In genomic region chr9:79795076-79795475, GRCm38 (mm10) we compare ENCODE assay signal across 20 mouse cellular contexts. TPM values are rescaled to one million over a fixed set of nuclear protein-coding genes. Genes with fewer than 3 reads are reported as not detected.
DNase-seq lines count a peak whose midpoint lies in the region; ATAC-seq and TF ChIP-seq lines count a peak whose summit lies in the region.
"Had no signal": no experiment of that assay in that cellular context is flagged by ENCODE, and none has a peak within 500 bp of the region (broad histone marks: within the 10 kb centered on the region; RNA-seq: fewer than 3 reads in every experiment).

No protein-coding gene starts in this region.

- 38% methylated on average over 1 of the region's 1 CpGs for WGBS in liver, postnatal 0 days (ENCODE audit: insufficient replicate concordance)
- WGBS in liver, embryonic 11.5 days = 58% methylated on average over 1 of the region's 1 CpGs

- TF ChIP-seq EP300 in liver, postnatal 0 days (IDR thresholded peaks at IDR 0.05; ENCODE audit: low read depth) = no peak

- H3K9ac ChIP-seq in liver, postnatal 0 days (replicated peaks) = no peak overlapping the region
- H3K9ac ChIP-seq in liver, embryonic 11.5 days (ENCODE audit: low read depth, low read length) = no peak overlapping the region
- H3K9ac ChIP-seq: forebrain, embryonic 15.5 days; hindbrain, embryonic 15.5 days; lung, embryonic 15.5 days; neural tube, embryonic 15.5 days; stomach, embryonic 15.5 days had no signal

- no peak for ATAC-seq in liver, postnatal 0 days
- ATAC-seq in liver, embryonic 11.5 days (replicated peaks; ENCODE audit: low FRiP score) = no peak
- ATAC-seq in granulocyte monocyte progenitor cell, adult 5-6 weeks (replicated peaks; ENCODE audit: poor library complexity, severe bottlenecking) = peak; percentile 40
- ATAC-seq: forebrain, embryonic 15.5 days had no signal

- TF ChIP-seq CTCF in liver, postnatal 0 days (IDR thresholded peaks at IDR 0.05; ENCODE audit: low read depth) = no peak

- no peaks in the 10 kb centered on the region for H3K27me3 ChIP-seq in liver, postnatal 0 days (ENCODE audit: insufficient read depth, low read length)
- H3K27me3 ChIP-seq in liver, embryonic 11.5 days (replicated peaks; ENCODE audit: control insufficient read depth, insufficient read depth, low read length) = no peaks in the 10 kb centered on the region
- H3K27me3 ChIP-seq: forebrain, embryonic 15.5 days; hindbrain, embryonic 15.5 days; lung, embryonic 15.5 days; neural tube, embryonic 15.5 days; stomach, embryonic 15.5 days had no signal

- intact Hi-C loops in left cerebral cortex, postnatal 36 days (cut with DNase I) = no loop called here

- no peaks in the 10 kb centered on the region for H3K36me3 ChIP-seq in liver, postnatal 0 days (replicated peaks; ENCODE audit: insufficient read depth, low read length)
- H3K36me3 ChIP-seq in liver, embryonic 11.5 days (ENCODE audit: control insufficient read depth, insufficient read depth, low read length) = no peaks in the 10 kb centered on the region
- H3K36me3 ChIP-seq: forebrain, embryonic 15.5 days; hindbrain, embryonic 15.5 days; lung, embryonic 15.5 days; neural tube, embryonic 15.5 days; stomach, embryonic 15.5 days had no signal

- no peaks in the 10 kb centered on the region for H3K9me3 ChIP-seq in liver, postnatal 0 days (ENCODE audit: low read length)
- no peaks in the 10 kb centered on the region for H3K9me3 ChIP-seq in liver, embryonic 11.5 days (ENCODE audit: control insufficient read depth, low read length)
- H3K9me3 ChIP-seq: forebrain, embryonic 15.5 days; hindbrain, embryonic 15.5 days; lung, embryonic 15.5 days; neural tube, embryonic 15.5 days; stomach, embryonic 15.5 days had no signal

- H3K4me2 ChIP-seq in liver, postnatal 0 days (ENCODE audit: low read depth, low read length) = no peak overlapping the region
- H3K4me2 ChIP-seq in liver, embryonic 11.5 days = no peak overlapping the region
- H3K4me2 ChIP-seq: forebrain, embryonic 15.5 days; hindbrain, embryonic 15.5 days; lung, embryonic 15.5 days; neural tube, embryonic 15.5 days; stomach, embryonic 15.5 days had no signal

- no peak overlapping the region for H3K4me3 ChIP-seq in liver, postnatal 0 days (ENCODE audit: low read depth, low read length)
- no peak overlapping the region for H3K4me3 ChIP-seq in liver, embryonic 11.5 days (ENCODE audit: low read depth, low read length)
- H3K4me3 ChIP-seq: forebrain, embryonic 15.5 days; heart, adult 2 months; hindbrain, embryonic 15.5 days; lung, embryonic 15.5 days; neural tube, embryonic 15.5 days; stomach, embryonic 15.5 days had no signal

- H3K27ac ChIP-seq in liver, postnatal 0 days (ENCODE audit: low read depth) = peak overlapping the region; percentile 44; the same call in 1 of the 2 replicates
- H3K27ac ChIP-seq in liver, embryonic 11.5 days (ENCODE audit: low read depth, low read length) = no peak overlapping the region
- H3K27ac ChIP-seq: forebrain, embryonic 15.5 days; heart, adult 2 months; hindbrain, embryonic 15.5 days; kidney, postnatal 0 days; lung, embryonic 15.5 days; neural tube, embryonic 15.5 days; stomach, embryonic 15.5 days had no signal

- peaks cover 26% of the 10 kb centered on the region for H3K4me1 ChIP-seq in liver, postnatal 0 days (ENCODE audit: insufficient read depth)
- peaks cover 5% of the 10 kb centered on the region for H3K4me1 ChIP-seq in liver, embryonic 11.5 days (replicated peaks; ENCODE audit: control insufficient read depth, insufficient read depth, low read length)
- H3K4me1 ChIP-seq: stomach, embryonic 15.5 days had no signal

- DNase-seq in liver, postnatal 0 days = no peak
- DNase-seq in liver, embryonic 11.5 days (ENCODE audit: low spot score) = no peak
- peak; percentile 21 to 35 for DNase-seq in CD8-positive naive resting alpha-beta T cell, adult 2 months (ENCODE audit: low read depth in 2 of 2, low spot score in 2 of 2)
- DNase-seq in thymus, postnatal 14 days = peak; percentile 23
- no peak for DNase-seq in left cerebral cortex, postnatal 36 days (ENCODE audit: low spot score in 2 of 2)
- DNase-seq in urinary bladder, postnatal 14 days (ENCODE audit: low spot score) = no peak
- no peak for DNase-seq in gastrocnemius, postnatal 4 days (ENCODE audit: low spot score in 2 of 2)
- DNase-seq: adrenal gland, adult 8-10 months; cerebellum, adult 9-10 months; embryo, embryonic 11 days; heart, adult 2 months; layer of hippocampus, adult 9-11 months; retina, postnatal 1 day had no signal

RNA-seq across cellular contexts. Expression of gene Tmem30a, which starts 1.8 kb away (rescaled TPM):
- 59.7 and 67.5 TPM in 2 replicates for polyA plus RNA-seq in liver, postnatal 0 days (2015; fragmentation: Nextera tagmentation; extraction: Ambion mirVana)
- polyA plus RNA-seq in liver, embryonic 11.5 days (2014; fragmentation: Nextera tagmentation; extraction: Ambion mirVana) = 46.9 and 51.5 TPM in 2 replicates
- 68.6 and 72.5 TPM in 2 replicates for total RNA-seq in granulocyte monocyte progenitor cell, adult 5-6 weeks (2014; fragmentation: Nextera tagmentation)
- total RNA-seq in granulocyte monocyte progenitor cell, adult 5-6 weeks (2017) = 91.9 and 115 TPM in 2 replicates
- total RNA-seq in left cerebral cortex, postnatal 36 days (2021) = 100 to 1,000 TPM; 253 to 258 TPM
- total RNA-seq in gastrocnemius, postnatal 4 days (2021) = 10 to 100 TPM; 44.8 to 47.5 TPM

RNA-seq across cellular contexts. Expression of gene Cox7a2, which starts 35.4 kb away (rescaled TPM):
- 756 and 780 TPM in 2 replicates for polyA plus RNA-seq in liver, postnatal 0 days (2015; fragmentation: Nextera tagmentation; extraction: Ambion mirVana)
- 708 and 720 TPM in 2 replicates for polyA plus RNA-seq in liver, embryonic 11.5 days (2014; fragmentation: Nextera tagmentation; extraction: Ambion mirVana)
- 515 and 743 TPM in 2 replicates for total RNA-seq in granulocyte monocyte progenitor cell, adult 5-6 weeks (2014; fragmentation: Nextera tagmentation)
- total RNA-seq in granulocyte monocyte progenitor cell, adult 5-6 weeks (2017) = 166 and 202 TPM in 2 replicates
- total RNA-seq in left cerebral cortex, postnatal 36 days (2021) = 100 to 1,000 TPM; 340 to 356 TPM
- 100 to 1,000 TPM; 481 to 525 TPM for total RNA-seq in gastrocnemius, postnatal 4 days (2021)

Comparison
In these comparisons a context has a peak if more than half of its experiments do, and no peak if none do; other contexts are left out.
1. DNase-seq: peak in CD8-positive naive resting alpha-beta T cell, adult 2 months (2 of 2) and thymus, postnatal 14 days (single experiment); none in liver, postnatal 0 days (single experiment), liver, embryonic 11.5 days (single experiment), left cerebral cortex, postnatal 36 days (0 of 2), urinary bladder, postnatal 14 days (single experiment) and gastrocnemius, postnatal 4 days (0 of 2).